Mouse (Mus musculus) kidney, embryonic 16.5 days (tissue): ENCODE data around the gene Zfp13. TPM values are rescaled to one million over a fixed set of nuclear protein-coding genes. Genes with fewer than 3 reads are reported as not detected.

Source experiments
- ATAC-seq: fragments of 200-750 bp; cut with Nextera tagmentation; 2 replicates; pipeline ENCODE4 v1.8.0; 2017; ENCODE audit warnings: moderate TSS enrichment; ENCODE audit not compliant: low FRiP score, low TSS enrichment
- H3K27ac ChIP-seq: fragments of 300-500 bp; sonication (generic); 2 replicates; pipeline ENCODE4 v1.5.1; 2014; ENCODE audit warnings: low read length
- H3K27me3 ChIP-seq: fragments of 300-500 bp; sonication (generic); 2 replicates; pipeline ENCODE4 v1.6.1; 2014; ENCODE audit warnings: low read length, control low read depth, mixed read lengths; ENCODE audit not compliant: insufficient read depth
- H3K36me3 ChIP-seq: fragments of 300-500 bp; sonication (generic); 2 replicates; pipeline ENCODE4 v1.6.1; 2014; ENCODE audit warnings: low read length, control low read depth, mixed read lengths; ENCODE audit not compliant: insufficient read depth
- H3K4me1 ChIP-seq: fragments of 300-500 bp; sonication (generic); 2 replicates; pipeline ENCODE4 v1.6.1; 2014; ENCODE audit warnings: low read length, control low read depth, mixed read lengths; ENCODE audit not compliant: insufficient read depth
- H3K4me2 ChIP-seq: fragments of 300-500 bp; sonication (generic); replicated peaks from 2 replicates; pipeline ENCODE4 v1.6.1; 2014; ENCODE audit warnings: low read depth, low read length
- H3K4me3 ChIP-seq: fragments of 300-500 bp; sonication (generic); 2 replicates; pipeline ENCODE4 v1.5.1; 2014; ENCODE audit warnings: mild to moderate bottlenecking, low read length
- H3K9ac ChIP-seq: fragments of 300-500 bp; sonication (generic); replicated peaks from 2 replicates; pipeline ENCODE4 v1.6.1; 2014; ENCODE audit warnings: low read length
- H3K9me3 ChIP-seq: fragments of 300-500 bp; sonication (generic); 2 replicates; pipeline ENCODE4 v1.6.1; 2016; ENCODE audit warnings: low read length, control low read depth
- WGBS: fragments of 180-500 bp; shearing (Covaris S2); extraction: QIAGEN DNeasy Blood & Tissue Kit; methylation state at CpG from one replicate; pipeline ENCODE4 v1.1.7; 2014; 5-methylcytosine and 5-hydroxymethylcytosine counted together
- polyA plus RNA-seq: library from polyadenylated mRNA; unstranded; fragments of >200 nt; fragmentation: Nextera tagmentation; extraction: Ambion mirVana; gene quantifications from 2 replicates; pipeline ENCODE4 v1.2.1, GENCODE M21; 2015

Gene Zfp13
- polyA plus RNA-seq, 1 experiment from 2014 or later: 19.3 TPM

DNA sequence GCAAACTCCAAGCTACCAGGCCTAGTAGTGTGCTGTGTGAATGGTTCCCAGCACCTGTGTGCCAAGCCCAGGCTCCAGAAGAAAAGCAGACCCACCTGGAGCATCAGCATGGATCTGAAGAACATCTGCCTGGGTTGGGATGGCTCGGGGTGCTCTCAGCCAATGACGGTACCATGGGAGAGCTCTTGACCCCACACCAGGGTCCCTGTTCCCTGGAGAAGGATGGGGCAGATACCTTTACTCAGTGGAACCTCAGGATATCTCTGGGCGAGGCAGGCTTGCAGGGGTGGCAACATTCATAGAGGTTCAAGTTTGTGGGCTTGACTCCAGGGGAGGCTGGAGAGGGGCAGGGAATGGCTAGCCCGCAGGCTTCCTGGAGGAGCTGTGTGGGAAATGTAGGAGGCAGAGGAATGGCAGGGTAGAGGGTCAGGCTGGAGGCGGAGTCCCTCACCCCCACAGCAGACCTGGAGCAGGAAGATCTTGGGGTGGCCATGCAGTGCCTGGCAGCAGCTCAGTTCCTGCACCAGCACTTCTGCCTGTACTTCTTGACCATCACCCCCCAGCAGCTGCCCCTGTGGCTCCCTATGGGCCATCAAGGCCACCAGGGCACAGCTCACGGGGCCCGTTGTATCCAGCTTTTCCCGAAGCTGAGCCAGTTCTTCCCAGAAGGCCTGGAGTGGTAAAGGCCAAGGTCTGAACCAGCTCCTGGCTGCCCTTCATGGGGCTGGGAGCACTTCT, 46.2 kb downstream of the Zfp13 start:
- Histone ChIP-seq H3K9me3 (no peaks in the 10 kb centered on the region), H3K9ac (no peak overlapping the region), H3K4me3 (no peak overlapping the region), H3K27me3 (no peaks in the 10 kb centered on the region), H3K27ac (no peak overlapping the region), H3K4me1 (peaks cover 9% of the 10 kb centered on the region; the same call in 1 of the 2 replicates), H3K36me3 (peaks cover 21% of the 10 kb centered on the region), H3K4me2 (no peak overlapping the region)
- no peak for ATAC-seq
- WGBS: 89% methylated on average over 8 of the region's 8 CpGs

DNA sequence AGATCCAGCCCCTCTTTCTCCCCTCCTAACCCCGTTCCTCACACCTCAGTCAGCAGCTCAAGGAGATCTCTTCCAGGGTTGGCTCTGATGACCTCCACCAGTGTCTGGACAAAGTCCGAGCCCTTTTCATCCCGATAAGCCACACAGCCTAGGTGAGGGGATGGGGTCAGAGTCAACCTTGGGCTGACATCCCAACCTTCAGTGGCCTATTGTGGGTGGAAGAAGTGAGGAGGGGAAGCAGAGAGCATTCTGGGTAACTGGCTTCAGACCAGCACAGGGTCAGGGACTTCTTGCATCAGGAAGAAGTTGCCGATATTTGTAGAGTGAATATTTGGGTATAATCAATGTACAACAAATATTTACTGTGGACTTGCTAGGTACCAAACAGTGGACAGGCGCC, 47.3 kb downstream of the Zfp13 start:
- 58% methylated on average over 5 of the region's 5 CpGs for WGBS
- Histone ChIP-seq H3K27ac (no peak overlapping the region), H3K9ac (no peak overlapping the region), H3K4me2 (no peak overlapping the region), H3K27me3 (no peaks in the 10 kb centered on the region), H3K4me3 (no peak overlapping the region), H3K9me3 (no peaks in the 10 kb centered on the region), H3K4me1 (peaks cover 9% of the 10 kb centered on the region; the same call in 1 of the 2 replicates), H3K36me3 (peaks cover 10% of the 10 kb centered on the region)
- no peak for ATAC-seq

DNA sequence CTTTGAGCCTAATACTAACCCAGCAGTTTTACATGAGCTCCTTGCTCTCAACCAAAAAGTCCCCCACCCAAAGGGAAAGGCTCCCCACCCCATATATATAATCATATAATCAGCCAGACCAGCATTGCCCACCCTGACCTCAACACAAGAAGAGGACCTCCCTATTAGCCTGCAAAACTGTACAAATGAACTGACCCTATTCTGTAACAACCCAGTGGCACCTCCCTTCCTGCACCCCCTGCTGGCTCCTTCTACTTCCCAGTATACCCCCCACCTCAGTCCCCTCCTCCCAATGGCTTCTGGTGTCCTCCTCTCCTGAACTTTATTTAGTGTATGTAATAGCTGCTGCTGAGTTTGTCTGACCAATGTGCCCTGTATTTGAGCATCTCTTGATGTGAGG, 47.9 kb downstream of the Zfp13 start:
- Histone ChIP-seq H3K27ac (no peak overlapping the region), H3K4me3 (peak overlapping the region; percentile 73), H3K9me3 (no peaks in the 10 kb centered on the region), H3K36me3 (0 out of 2 replicates have a peak, but pooled peaks cover 5% of the 10 kb centered on the region), H3K4me1 (peaks cover 9% of the 10 kb centered on the region; the same call in 1 of the 2 replicates), H3K9ac (peak overlapping the region; percentile 76), H3K27me3 (no peaks in the 10 kb centered on the region), H3K4me2 (peak overlapping the region; percentile 72)
- ATAC-seq: no peak

DNA sequence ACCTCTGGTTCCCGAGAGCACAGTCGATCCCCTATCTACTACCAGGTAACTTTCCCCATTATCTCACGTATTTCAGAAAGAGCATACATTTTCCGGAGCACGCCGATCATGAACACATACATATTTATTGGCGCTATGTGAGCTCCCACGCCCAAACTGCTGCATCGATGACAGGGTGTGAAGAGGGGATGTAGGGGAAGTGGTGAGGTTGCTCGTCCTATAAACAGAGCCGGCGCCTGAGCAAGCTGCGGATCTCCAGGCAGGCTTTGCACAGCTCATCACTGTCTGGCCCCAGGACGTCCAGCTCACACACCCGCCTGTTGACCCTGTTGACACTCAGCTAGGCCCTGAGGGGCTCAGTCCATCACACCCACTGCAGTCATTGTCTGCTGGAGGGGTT, 48.4 kb downstream of the Zfp13 start:
- 0% methylated on average over 15 of the region's 15 CpGs for WGBS
- H3K4me1 ChIP-seq: peaks cover 9% of the 10 kb centered on the region; the same call in 1 of the 2 replicates
- H3K4me2 ChIP-seq: peak overlapping the region; percentile 72
- H3K9me3 ChIP-seq: no peaks in the 10 kb centered on the region
- peak overlapping the region; percentile 73 for H3K4me3 ChIP-seq
- peak overlapping the region; percentile 76 for H3K9ac ChIP-seq
- H3K27me3 ChIP-seq: no peaks in the 10 kb centered on the region
- 0 out of 2 replicates have a peak, but pooled peaks have one; percentile 9 for ATAC-seq
- peak overlapping the region; percentile 85 for H3K27ac ChIP-seq
- 0 out of 2 replicates have a peak, but pooled peaks cover under 1% of the 10 kb centered on the region for H3K36me3 ChIP-seq

DNA sequence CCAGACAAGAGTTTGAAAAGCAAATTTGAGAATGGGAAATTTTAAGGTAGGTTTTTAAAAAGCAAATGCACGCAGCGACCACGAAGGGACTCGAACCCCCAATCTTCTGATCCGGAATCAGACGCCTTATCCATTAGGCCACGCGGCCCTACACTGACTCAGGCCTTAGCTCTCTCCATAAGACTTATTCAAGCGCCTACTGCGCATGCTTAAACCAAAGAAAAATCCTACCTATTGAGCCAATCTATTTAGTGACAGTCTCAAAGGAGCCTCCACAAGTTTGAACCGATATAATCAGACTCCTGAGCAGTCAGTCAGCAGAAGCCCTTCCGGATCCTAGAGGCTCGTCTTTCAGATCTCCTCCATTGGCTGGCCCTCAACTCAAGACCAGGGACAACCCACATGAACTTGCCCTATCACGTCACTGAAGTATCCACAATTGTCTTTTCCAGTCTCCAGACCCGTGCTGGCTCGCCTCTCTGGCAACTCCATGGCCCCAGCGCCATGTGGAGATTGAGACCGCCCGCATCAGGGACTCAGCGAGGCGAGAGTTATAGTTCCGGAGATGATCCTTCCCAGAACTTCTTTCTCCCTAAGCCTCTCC, 49.0 kb downstream of the Zfp13 start:
- Histone ChIP-seq H3K9me3 (no peaks in the 10 kb centered on the region), H3K36me3 (no peaks in the 10 kb centered on the region), H3K9ac (peak overlapping the region; percentile 76), H3K27ac (peak overlapping the region; percentile 85), H3K4me1 (peaks cover 9% of the 10 kb centered on the region; the same call in 1 of the 2 replicates), H3K27me3 (no peaks in the 10 kb centered on the region), H3K4me3 (peak overlapping the region; percentile 73), H3K4me2 (peak overlapping the region; percentile 72)
- WGBS: 2% methylated on average over 22 of the region's 22 CpGs
- ATAC-seq: peak; percentile 73

DNA sequence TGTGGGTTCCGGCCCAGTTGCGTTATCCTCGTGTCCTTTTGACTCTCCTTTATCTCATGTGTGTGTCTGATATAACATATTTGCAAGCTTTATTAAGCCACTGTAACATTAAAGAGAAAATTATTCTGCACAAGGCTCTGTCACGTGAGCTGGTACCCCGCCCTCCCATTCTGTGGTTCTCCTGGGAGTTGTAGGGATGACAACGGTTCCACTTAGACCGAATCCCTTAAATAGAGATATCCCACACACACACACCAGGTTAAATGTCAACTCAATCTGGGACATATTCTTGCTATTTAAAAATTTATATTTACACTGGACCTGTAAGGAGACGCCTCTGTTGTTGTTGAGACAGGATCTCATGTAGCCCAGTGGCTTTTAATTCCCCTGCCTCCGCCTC, 49.8 kb downstream of the Zfp13 start:
- Histone ChIP-seq H3K4me1 (peaks cover 9% of the 10 kb centered on the region; the same call in 1 of the 2 replicates), H3K27me3 (0 out of 2 replicates have a peak, but pooled peaks cover 2% of the 10 kb centered on the region), H3K36me3 (no peaks in the 10 kb centered on the region), H3K9ac (no peak overlapping the region; the same call in 1 of the 2 replicates), H3K9me3 (no peaks in the 10 kb centered on the region), H3K4me2 (peak overlapping the region; percentile 72), H3K4me3 (peak overlapping the region; percentile 73), H3K27ac (no peak overlapping the region)
- ATAC-seq: no peak
- 4% methylated on average over 9 of the region's 9 CpGs for WGBS

DNA sequence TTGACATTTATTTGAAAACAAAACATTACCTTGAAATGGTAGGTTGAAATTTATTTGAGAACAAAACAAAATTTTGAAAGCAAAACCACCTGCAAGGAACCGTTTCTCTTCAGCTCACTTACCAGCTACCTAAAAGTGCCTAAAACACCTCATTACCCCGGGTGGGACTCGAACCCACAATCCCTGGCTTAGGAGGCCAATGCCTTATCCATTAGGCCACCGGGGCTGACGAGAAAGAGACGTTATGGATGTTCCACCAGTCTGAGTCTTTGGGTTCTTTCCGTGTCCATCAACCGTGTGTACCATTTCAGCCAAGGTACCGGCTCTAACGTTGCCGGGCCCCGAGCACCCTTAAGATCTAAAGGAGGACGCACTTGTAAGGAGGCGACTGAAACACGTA, 50.7 kb downstream of the Zfp13 start:
- Histone ChIP-seq H3K4me2 (peak overlapping the region; percentile 72), H3K9me3 (no peaks in the 10 kb centered on the region), H3K27ac (no peak overlapping the region), H3K9ac (no peak overlapping the region; the same call in 1 of the 2 replicates), H3K36me3 (no peaks in the 10 kb centered on the region), H3K4me3 (peak overlapping the region; percentile 73), H3K27me3 (0 out of 2 replicates have a peak, but pooled peaks cover 2% of the 10 kb centered on the region), H3K4me1 (peaks cover 9% of the 10 kb centered on the region; the same call in 1 of the 2 replicates)
- ATAC-seq: peak; percentile 7; the same call in 1 of the 2 replicates
- WGBS: 1% methylated on average over 15 of the region's 15 CpGs

DNA sequence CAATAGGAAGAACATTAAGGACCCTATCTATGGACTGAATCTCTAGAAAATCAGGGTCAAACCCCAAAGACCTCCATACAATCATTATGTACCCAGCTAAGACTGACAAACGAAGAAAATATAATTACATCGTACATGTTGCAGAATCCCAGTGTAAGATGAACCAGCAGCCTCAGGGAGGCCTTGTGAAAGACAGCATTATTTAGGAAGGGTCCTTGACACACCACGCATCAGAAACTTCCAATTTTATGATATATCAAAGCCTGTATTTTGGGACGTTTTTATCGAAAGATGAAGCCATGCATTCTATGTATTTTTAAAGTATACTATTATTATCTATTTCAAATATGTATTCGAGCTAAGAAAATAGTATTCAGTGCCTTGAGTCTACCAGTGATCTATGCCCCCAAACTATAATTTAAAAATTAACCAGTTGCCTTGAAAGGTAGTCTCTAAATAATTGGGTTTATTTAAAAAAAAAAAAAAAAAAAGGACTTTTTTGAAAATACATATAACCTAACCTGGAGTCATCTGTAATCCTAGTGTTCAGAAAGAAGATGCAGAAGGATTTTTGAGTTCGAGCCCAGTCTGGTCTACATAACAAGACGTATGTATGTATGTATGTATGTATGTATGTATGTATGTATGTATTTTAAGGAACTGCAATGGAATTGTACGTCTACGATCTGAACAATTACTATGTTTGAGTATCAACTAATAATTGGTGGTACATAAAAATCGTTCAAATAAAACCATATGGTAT, 51.4 kb downstream of the Zfp13 start:
- Histone ChIP-seq H3K27me3 (0 out of 2 replicates have a peak, but pooled peaks cover 2% of the 10 kb centered on the region), H3K27ac (no peak overlapping the region), H3K4me3 (no peak overlapping the region), H3K4me1 (peaks cover 11% of the 10 kb centered on the region; the same call in 1 of the 2 replicates), H3K36me3 (no peaks in the 10 kb centered on the region), H3K4me2 (peak overlapping the region; percentile 72), H3K9ac (no peak overlapping the region), H3K9me3 (no peaks in the 10 kb centered on the region)
- 51% methylated on average over 11 of the region's 11 CpGs for WGBS
- ATAC-seq: no peak

DNA sequence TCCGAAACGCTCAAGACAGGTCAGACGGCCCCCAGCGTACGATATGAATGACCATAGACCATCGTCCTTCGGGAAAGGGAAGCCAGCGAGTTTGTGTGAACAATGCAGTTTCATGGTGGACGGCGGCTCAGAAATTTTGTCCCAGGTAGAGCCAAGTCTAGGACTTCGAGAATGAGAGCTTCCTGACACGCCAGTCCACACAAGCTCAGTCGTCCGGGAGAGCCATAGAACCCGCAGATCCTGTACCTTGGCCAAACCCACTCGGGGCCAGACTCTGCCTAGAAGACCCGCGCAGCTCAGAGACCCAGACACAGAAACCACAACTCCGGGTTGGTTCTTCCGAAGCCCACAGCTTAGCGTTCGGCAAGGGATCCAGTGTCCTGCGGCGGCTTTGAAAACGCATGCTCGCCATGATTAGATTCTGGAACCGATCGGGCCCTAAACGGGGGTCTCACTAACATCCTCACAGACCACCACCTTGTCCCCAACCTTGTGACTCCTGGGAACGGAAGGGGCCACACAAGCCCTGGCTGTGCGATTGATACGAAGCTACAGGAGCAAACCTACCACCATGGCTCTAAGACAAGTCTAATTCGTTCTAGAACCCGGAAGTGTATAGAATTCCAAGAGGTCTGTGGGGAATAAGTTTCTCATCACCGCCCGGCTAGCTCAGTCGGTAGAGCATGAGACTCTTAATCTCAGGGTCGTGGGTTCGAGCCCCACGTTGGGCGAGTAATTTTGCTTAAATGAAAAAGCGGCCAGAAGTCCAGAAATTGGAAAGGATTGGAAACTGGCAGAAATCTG, 52.4 kb downstream of the Zfp13 start:
- Histone ChIP-seq H3K9me3 (no peaks in the 10 kb centered on the region), H3K36me3 (no peaks in the 10 kb centered on the region)
- under 1% methylated on average over 42 of the region's 42 CpGs for WGBS

More for the DNA sequence above, 52.4 kb downstream of the Zfp13 start:
- ATAC-seq: peak; percentile 20
- peak overlapping the region; percentile 75 for H3K9ac ChIP-seq
- H3K27me3 ChIP-seq: 0 out of 2 replicates have a peak, but pooled peaks cover 2% of the 10 kb centered on the region
- peak overlapping the region; percentile 82 for H3K27ac ChIP-seq
- H3K4me1 ChIP-seq: peaks cover 18% of the 10 kb centered on the region
- peak overlapping the region; percentile 85 for H3K4me3 ChIP-seq
- H3K4me2 ChIP-seq: peak overlapping the region; percentile 49
